Mouse (Mus musculus) layer of hippocampus, postnatal 25 days (tissue): ENCODE data around the gene Hdac8. TPM values are rescaled to one million over a fixed set of nuclear protein-coding genes. Genes with fewer than 3 reads are reported as not detected.

Source experiments
- DNase-seq, 2 experiments: peaks; one replicate each; pipeline ENCODE4 v3.0.0; 2022; ENCODE audit warnings: mixed read lengths in 2 of 2, low spot score in 1 of 2; ENCODE audit errors: extremely low spot score in 1 of 2
- total RNA-seq, 2 experiments: library from RNA; stranded (reverse); gene quantifications; 2 replicates each; pipeline ENCODE4 v1.2.3; 2021

Hdac8 gene
- 10 to 100 TPM; 17.1 to 18.4 TPM for total RNA-seq

GRCm38 (mm10) chrX:102504644-102505481 lies at the start of gene Hdac8:
Gene Hdac8 (minus strand): TSS chrX:102505359.
- DNase-seq, result peak; percentile 22 to 25

- no peak for DNase-seq
These were observed 4.0 kb upstream of the Hdac8 start for GRCm38 (mm10) chrX:102509205-102509604.

- DNase-seq, result no peak
These were observed 980 bp downstream of the Hdac8 start for GRCm38 (mm10) chrX:102504179-102504578.

GRCm38 (mm10) chrX:102493992-102494730 lies 11.0 kb downstream of the Hdac8 start:
- DNase-seq, result no peak

- no peak for DNase-seq
These were observed 19.6 kb downstream of the Hdac8 start for GRCm38 (mm10) chrX:102485575-102485974.

GRCm38 (mm10) chrX:102479665-102480064 lies 25.5 kb downstream of the Hdac8 start:
- DNase-seq, result no peak

GRCm38 (mm10) chrX:102478965-102479364 lies 26.2 kb downstream of the Hdac8 start:
- DNase-seq, result peak in 1 of 2 experiments; percentile 8

- DNase-seq, result no peak
These were observed 26.7 kb downstream of the Hdac8 start for GRCm38 (mm10) chrX:102478481-102478880.

GRCm38 (mm10) chrX:102476784-102477183 lies 28.4 kb downstream of the Hdac8 start:
- DNase-seq, result peak; percentile 69 to 86

- no peak for DNase-seq
These were observed 29.6 kb downstream of the Hdac8 start for GRCm38 (mm10) chrX:102475555-102475954.

- no peak for DNase-seq
These were observed 86.6 kb downstream of the Hdac8 start for GRCm38 (mm10) chrX:102418343-102419127.

GRCm38 (mm10) chrX:102416972-102417371 lies 88.2 kb downstream of the Hdac8 start:
- DNase-seq, result no peak

- no peak for DNase-seq
These were observed 88.8 kb downstream of the Hdac8 start for GRCm38 (mm10) chrX:102416386-102416785.

GRCm38 (mm10) chrX:102384765-102385164 lies 120.4 kb downstream of the Hdac8 start:
- DNase-seq, result no peak

- no peak for DNase-seq
These were observed 122.0 kb downstream of the Hdac8 start for GRCm38 (mm10) chrX:102383151-102383550.

- no peak for DNase-seq
These were observed 138.6 kb downstream of the Hdac8 start for GRCm38 (mm10) chrX:102366510-102366909.

- no peak for DNase-seq
These were observed 142.9 kb downstream of the Hdac8 start for GRCm38 (mm10) chrX:102362244-102362643.

GRCm38 (mm10) chrX:102353412-102353811 lies 151.7 kb downstream of the Hdac8 start:
- DNase-seq, result no peak

GRCm38 (mm10) chrX:102349843-102350731 lies 155.1 kb downstream of the Hdac8 start:
- no peak for DNase-seq
